Mouse (Mus musculus): Measurements from ENCODE around the gene Tcl1b3.

Tcl1b3 gene

DNA sequence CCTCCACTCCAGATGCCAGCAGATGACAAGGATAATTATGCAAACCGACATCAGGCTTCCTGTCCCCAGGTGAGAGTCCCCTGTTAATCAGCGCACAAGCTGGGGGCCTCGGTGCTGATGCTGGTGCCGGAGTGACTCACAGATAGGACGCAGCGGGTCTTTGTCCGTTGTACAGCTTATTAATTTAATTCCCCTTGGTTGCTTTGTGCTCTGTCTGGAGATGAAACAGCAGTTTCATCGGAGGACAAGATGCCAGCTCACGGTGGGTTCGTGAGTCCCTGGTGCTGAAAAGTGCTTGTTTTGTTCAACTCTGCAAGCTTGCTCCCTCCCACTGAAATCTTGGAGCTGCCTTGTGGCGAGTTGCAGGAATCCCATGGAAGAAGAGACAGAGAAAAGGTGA is 43.5 kb downstream of the Tcl1b3 start:
- DNase-seq (ENCODE audit: low spot score in 2 of 2), result no peak

GRCm38 (mm10) chr12:105235091-105235490 is 44.2 kb downstream of the Tcl1b3 start:
- no peak for DNase-seq (ENCODE audit: low spot score in 2 of 2)

DNA sequence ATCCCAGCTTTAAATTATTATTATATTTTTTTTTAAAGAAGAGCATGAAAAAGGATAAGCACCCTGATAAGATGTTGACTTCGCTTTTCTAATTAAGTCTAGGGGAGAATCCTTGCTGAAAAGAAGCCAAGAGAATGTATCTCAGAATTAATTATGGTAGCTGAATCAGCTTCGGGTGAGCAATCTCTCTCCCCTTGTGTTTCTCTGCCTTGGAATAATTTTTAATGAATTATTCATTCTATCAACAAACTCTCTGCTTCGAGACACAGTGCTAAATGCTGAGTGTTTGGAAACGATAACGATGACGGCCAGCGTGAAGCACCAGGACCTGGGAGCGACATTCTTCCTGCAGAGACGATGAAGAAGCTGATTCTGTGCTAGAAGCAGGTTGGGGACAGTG is 48.2 kb downstream of the Tcl1b3 start:
- DNase-seq (ENCODE audit: low spot score in 2 of 2), result no peak

Measured in cerebellum, postnatal 4 days (tissue).